Mouse (Mus musculus) heart, embryonic 12.5 days (tissue): ENCODE results near the gene Creb3l4. TPM values are rescaled to one million over a fixed set of nuclear protein-coding genes. Genes with fewer than 3 reads are reported as not detected.
"Not testable (repeated sequence)": the region's sequence is repeated elsewhere in the genome, so short reads cannot be mapped to it uniquely, and the experiment has no call there.

ENCODE experiments used
- ATAC-seq: fragments of 200-750 bp; cut with Nextera tagmentation; 2 replicates; pipeline ENCODE4 v1.8.0; 2017; ENCODE audit warnings: moderate TSS enrichment, moderate library complexity; ENCODE audit not compliant: insufficient number of reproducible peaks, low FRiP score
- H3K27ac ChIP-seq: fragments of 300-500 bp; sonication (generic); 2 replicates; pipeline ENCODE4 v1.5.1; 2016; ENCODE audit warnings: mild to moderate bottlenecking, moderate library complexity; ENCODE audit not compliant: poor library complexity, severe bottlenecking
- H3K27me3 ChIP-seq: fragments of 300-500 bp; sonication (generic); replicated peaks from 2 replicates; pipeline ENCODE4 v1.6.1; 2016; ENCODE audit warnings: mild to moderate bottlenecking, moderate library complexity
- H3K36me3 ChIP-seq: fragments of 300-500 bp; sonication (generic); 2 replicates; pipeline ENCODE4 v1.6.1; 2016; ENCODE audit warnings: mild to moderate bottlenecking, moderate library complexity
- H3K4me1 ChIP-seq: fragments of 300-500 bp; sonication (generic); replicated peaks from 2 replicates; pipeline ENCODE4 v1.6.1; 2016; ENCODE audit warnings: mild to moderate bottlenecking
- H3K4me2 ChIP-seq: fragments of 300-500 bp; sonication (generic); 2 replicates; pipeline ENCODE4 v1.6.1; 2016; ENCODE audit warnings: mild to moderate bottlenecking, moderate library complexity
- H3K4me3 ChIP-seq: fragments of 300-500 bp; sonication (generic); 2 replicates; pipeline ENCODE4 v1.5.1; 2016; ENCODE audit warnings: mild to moderate bottlenecking
- H3K9ac ChIP-seq: fragments of 300-500 bp; sonication (generic); 2 replicates; pipeline ENCODE4 v1.6.1; 2016; ENCODE audit warnings: mild to moderate bottlenecking, moderate library complexity
- H3K9me3 ChIP-seq: fragments of 300-500 bp; sonication (generic); replicated peaks from 2 replicates; pipeline ENCODE4 v1.6.1; 2016; ENCODE audit warnings: mild to moderate bottlenecking, moderate library complexity
- WGBS: fragments of 180-500 bp; shearing (Covaris S2); methylation state at CpG from one replicate; pipeline ENCODE4 v1.1.7; 2016; 5-methylcytosine and 5-hydroxymethylcytosine counted together
- polyA plus RNA-seq: library from polyadenylated mRNA; unstranded; fragments of >200 nt; fragmentation: Nextera tagmentation; extraction: Ambion mirVana; gene quantifications from 2 replicates; pipeline ENCODE4 v1.2.1, GENCODE M21; 2016

Gene Creb3l4
- polyA plus RNA-seq = 2.3 TPM in 2 replicates

DNA sequence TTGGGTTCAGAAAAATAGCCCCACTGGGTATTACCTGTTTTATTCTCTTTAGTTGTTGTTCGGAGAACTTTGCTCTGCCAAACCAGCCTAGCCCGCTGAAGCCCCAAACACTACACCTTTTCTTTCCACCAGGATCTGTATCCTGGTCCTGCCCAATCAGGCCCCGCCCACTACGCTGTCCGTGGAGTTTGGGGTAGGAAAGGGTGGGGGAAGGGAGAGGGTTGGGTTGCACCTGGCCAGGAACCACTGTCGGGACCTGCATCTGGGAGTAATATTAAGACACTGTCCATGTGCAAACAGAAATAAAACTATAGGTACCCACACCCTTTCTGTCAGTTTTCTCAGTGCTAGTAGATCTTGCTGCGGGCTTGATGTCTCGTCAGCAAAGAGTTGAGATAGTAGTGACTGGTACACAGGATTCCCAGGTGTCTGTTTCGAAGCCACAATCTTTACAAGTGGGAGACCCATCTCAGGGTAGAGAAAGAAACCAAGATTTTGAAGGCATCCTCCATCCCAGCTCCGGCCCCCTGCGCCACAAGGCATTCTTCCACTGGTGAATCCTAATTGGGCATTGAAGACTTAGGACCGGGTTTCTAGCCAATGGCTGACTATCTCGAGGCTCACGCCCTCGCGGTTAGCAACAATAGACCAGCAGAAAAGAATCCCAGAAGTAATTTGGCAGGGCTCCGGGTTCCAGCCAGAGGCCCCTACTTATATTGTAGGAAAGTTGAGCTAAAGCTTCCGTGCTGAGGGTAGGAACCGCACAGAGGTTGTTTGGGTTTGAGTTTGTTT, at the start of gene Creb3l4:
Creb3l4 (minus strand) TSS at position 529 of the 792 bp plus-strand sequence.
- Histone ChIP-seq H3K4me3 (peak within 1 kb of the TSS; percentile 48), H3K9me3 (no peaks in the 10 kb centered on the region), H3K9ac (peak within 1 kb of the TSS; percentile 57; the same call in 1 of the 2 replicates), H3K36me3 (no peaks in the 10 kb centered on the region), H3K4me2 (peak within 1 kb of the TSS; percentile 83), H3K27ac (no peak within 1 kb of the TSS), H3K4me1 (peaks cover 16% of the 10 kb centered on the region), H3K27me3 (no peaks in the 10 kb centered on the region)
- peak; percentile 36; the same call in 1 of the 2 replicates for ATAC-seq
- WGBS = 5% methylated on average over 19 of the region's 19 CpGs

DNA sequence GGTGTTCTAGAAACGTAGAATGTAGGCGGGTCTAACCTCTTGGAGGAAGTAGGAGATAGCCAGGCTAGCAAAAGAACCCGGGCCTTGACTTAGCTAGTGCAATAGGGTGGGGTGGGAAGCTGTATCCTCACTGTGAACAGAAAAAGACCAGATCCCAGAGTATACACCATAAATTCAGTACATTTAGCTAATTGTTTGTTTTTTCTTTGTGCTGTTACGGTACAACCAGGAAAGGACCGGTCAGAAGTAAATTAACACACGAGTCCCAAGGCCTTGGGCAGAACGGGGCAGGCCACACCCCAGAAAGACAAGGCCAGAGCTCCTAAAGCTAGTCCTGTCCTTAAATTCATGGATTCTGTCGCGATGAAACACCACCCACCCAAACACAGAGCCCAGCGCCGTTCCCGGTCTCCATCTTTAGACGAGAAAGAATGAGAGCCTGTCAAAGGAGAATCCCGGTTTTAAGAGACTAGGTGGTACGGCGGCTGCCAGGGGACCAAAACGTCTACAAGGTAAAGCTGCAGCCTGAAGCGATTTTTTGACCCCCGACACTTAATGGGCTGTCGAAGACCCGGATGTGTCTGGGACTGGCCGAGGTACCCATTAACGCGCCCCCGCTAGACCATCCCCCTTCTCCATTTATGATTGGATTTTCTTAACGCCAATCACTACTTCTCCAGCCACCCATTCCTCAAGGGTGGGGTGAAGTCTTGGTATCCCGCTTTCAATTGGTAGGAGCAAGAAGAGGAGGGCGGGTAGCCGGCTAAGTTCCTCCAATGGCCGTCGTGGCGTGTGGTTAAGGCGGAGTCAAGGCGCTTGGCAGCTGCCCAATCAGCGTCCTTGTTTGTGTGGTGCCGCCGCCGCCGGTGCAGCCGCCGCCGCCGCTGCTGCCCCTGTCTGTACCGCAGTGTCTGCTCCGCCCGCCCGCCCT, 49.3 kb upstream of the Creb3l4 start, which contains the start of gene Gatad2b:
Gatad2b (plus strand) TSS at position 834 of the 931 bp plus-strand sequence.
- Histone ChIP-seq H3K9me3 (no peaks in the 10 kb centered on the region), H3K9ac (peak within 1 kb of the TSS; percentile 85), H3K27ac (peak within 1 kb of the TSS; percentile 94), H3K4me2 (peak within 1 kb of the TSS; percentile 82), H3K36me3 (no peaks in the 10 kb centered on the region), H3K4me1 (peaks cover 24% of the 10 kb centered on the region), H3K4me3 (peak within 1 kb of the TSS; percentile 71), H3K27me3 (no peaks in the 10 kb centered on the region)
- ATAC-seq = peak; percentile 98
- under 1% methylated on average over 44 of the region's 47 CpGs for WGBS

DNA sequence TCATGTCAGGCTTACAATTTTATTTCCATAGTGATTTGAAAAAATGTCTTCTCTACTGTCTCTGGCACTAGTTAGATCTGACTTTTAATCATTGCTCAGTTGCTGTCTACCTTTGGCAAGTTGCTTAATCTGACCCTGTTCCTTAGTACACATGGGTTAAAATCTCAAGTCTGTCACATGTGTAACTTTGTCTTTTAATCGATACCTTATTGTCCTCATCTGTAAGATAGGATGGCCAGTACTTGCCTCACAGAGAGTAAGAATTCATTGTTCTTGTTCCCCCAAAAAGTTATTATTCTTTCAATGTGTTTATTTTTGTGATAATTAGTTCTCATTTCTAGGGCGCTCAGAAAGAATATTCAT, 48.7 kb upstream of the Creb3l4 start:
- Histone ChIP-seq H3K4me1 (peaks cover 23% of the 10 kb centered on the region), H3K36me3 (no peaks in the 10 kb centered on the region), H3K27ac (peak overlapping the region; percentile 94), H3K9me3 (no peaks in the 10 kb centered on the region), H3K4me2 (peak overlapping the region; percentile 79), H3K4me3 (peak overlapping the region; percentile 71), H3K9ac (peak overlapping the region; percentile 85), H3K27me3 (no peaks in the 10 kb centered on the region)
- ATAC-seq = no peak
- WGBS = 42% methylated on average over 2 of the region's 2 CpGs

DNA sequence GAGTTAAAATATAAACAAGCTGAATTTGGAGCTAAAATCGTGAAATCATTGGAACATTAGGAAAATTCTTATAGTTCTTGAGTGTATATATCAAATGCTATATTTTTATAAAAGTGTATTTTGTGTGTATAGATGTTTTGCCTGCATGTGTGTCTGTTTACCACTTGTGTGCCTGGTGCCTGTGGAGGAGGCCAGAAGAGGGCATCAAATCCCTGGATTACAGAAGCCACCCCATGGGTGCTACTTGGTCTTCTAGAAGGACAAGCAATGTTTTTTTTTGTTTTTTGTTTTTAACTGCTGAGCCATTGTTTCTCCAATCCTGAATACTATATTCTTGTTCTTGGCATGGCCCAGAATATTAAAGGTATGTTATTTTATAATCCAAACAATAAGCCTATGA, 47.3 kb upstream of the Creb3l4 start:
- Histone ChIP-seq H3K4me3 (no peak overlapping the region), H3K4me2 (no peak overlapping the region), H3K27me3 (no peaks in the 10 kb centered on the region), H3K36me3 (no peaks in the 10 kb centered on the region), H3K27ac (no peak overlapping the region), H3K9me3 (no peaks in the 10 kb centered on the region), H3K9ac (no peak overlapping the region), H3K4me1 (peaks cover 16% of the 10 kb centered on the region)
- WGBS = 82% methylated on average over 1 of the region's 1 CpGs
- ATAC-seq = no peak

DNA sequence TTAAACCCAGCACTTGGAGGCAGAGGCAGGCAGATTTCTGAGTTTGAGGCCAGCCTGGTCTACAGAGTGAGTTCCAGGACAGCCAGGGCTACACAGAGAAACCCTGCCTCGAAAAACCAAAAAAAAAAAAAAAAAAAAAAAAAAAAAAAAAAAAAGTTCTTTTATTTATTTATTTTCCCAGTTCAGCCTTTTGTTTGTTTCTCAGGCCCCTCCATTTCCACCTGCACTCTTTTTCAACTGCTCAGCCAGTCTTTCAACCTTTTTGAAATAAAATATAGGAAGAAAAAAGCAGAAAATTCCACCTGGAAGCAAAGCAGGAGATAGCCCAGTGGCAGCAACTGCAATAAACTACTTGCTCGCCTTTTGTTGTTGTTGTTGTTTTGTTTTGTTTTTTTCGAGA, 46.1 kb upstream of the Creb3l4 start:
- not testable (repeated sequence) for H3K36me3 ChIP-seq, H3K4me1 ChIP-seq, H3K4me3 ChIP-seq, H3K4me2 ChIP-seq, H3K9ac ChIP-seq, ATAC-seq, H3K27me3 ChIP-seq, H3K27ac ChIP-seq, H3K9me3 ChIP-seq
- WGBS = 63% methylated on average over 2 of the region's 3 CpGs

DNA sequence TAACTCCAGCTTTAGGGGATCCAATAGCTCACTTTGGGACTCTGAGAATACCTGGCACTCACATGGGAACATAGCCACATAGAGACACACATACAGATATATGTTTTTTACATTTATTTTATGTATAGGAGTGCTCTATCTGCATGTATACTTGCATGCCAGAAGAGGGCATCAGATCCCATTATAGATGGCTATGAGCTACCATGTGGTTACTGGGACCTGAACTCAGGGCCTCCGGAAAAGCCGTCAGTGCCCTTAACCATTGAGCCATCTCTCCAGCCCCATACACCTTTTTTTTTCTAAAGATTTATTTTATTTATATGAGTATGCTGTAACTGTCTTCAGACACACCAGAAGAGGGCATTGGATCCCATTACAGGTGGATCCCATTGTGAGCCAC, 40.8 kb upstream of the Creb3l4 start:
- Histone ChIP-seq H3K27ac (no peak overlapping the region), H3K27me3 (no peaks in the 10 kb centered on the region), H3K9me3 (no peaks in the 10 kb centered on the region), H3K4me3 (no peak overlapping the region), H3K9ac (no peak overlapping the region), H3K4me1 (no peaks in the 10 kb centered on the region), H3K4me2 (no peak overlapping the region), H3K36me3 (peaks cover 22% of the 10 kb centered on the region)
- 91% methylated on average over 2 of the region's 2 CpGs for WGBS
- no peak for ATAC-seq

DNA sequence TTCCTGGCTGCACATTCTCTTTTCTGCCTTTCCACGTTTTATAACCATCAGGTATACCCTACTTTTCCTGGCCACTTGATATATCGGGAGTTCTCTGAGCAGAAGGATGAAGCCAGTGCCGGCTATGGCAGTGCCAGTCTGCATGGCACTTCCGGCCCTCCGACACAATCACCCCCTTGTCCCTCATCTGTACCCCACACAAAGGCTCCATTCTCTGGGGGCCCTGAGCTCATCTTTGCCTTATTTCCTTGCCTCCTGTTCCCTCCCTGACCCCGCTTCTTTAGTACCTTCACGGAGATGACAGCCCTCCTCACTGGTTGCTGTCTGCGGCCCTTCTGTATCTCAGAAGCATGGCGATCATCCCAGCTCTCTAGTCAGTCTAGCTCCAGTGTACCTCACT, 37.4 kb upstream of the Creb3l4 start:
- H3K4me1 ChIP-seq = peaks cover 9% of the 10 kb centered on the region
- no peak overlapping the region for H3K4me3 ChIP-seq
- ATAC-seq = no peak
- 82% methylated on average over 9 of the region's 9 CpGs for WGBS
- H3K4me2 ChIP-seq = no peak overlapping the region
- H3K36me3 ChIP-seq = peaks cover 56% of the 10 kb centered on the region
- H3K27ac ChIP-seq = no peak overlapping the region
- H3K9me3 ChIP-seq = no peaks in the 10 kb centered on the region
- no peaks in the 10 kb centered on the region for H3K27me3 ChIP-seq
- H3K9ac ChIP-seq = no peak overlapping the region

DNA sequence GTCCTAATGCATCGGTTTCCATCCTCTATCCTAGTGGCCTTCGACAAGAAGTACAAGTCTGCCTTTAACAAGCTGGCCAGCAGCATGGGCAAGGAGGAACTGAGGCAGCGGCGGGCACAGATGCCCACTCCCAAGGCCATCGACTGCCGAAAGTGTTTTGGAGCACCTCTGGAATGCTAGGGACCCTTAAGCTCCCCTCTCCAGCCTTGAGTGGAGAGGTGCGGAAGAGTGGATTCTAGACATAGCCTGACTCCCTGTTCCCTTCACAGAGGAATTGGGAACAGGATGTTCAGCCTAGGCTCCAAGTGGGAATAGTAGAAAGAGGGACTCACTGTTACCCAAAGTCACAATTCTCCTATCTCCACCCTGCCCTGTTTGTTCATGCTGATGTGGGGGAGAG, 36.4 kb upstream of the Creb3l4 start:
- Histone ChIP-seq H3K36me3 (peaks cover 64% of the 10 kb centered on the region), H3K27ac (no peak overlapping the region), H3K4me1 (peaks cover 9% of the 10 kb centered on the region), H3K4me2 (no peak overlapping the region), H3K9ac (no peak overlapping the region), H3K4me3 (no peak overlapping the region), H3K9me3 (no peaks in the 10 kb centered on the region), H3K27me3 (no peaks in the 10 kb centered on the region)
- no peak for ATAC-seq
- 90% methylated on average over 7 of the region's 7 CpGs for WGBS

DNA sequence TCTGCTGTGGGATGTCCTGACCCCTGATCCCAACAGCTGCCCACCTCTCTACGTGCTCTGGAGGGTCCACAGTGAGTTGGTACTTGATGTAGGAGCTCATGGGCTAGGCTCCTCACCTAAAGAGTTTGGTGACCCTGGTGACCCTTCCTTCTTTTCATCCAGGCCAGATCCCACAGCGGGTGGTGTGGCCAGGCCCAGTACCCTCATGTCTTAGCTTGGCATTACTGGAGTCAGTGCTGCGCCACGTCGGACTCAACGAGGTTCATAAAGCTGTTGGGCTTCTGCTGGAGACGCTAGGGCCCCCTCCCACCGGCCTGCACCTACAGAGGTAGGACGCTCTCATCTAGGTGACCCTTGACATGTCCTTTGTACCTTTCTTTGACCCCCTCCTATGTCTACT, 35.9 kb upstream of the Creb3l4 start:
- H3K4me3 ChIP-seq = no peak overlapping the region
- H3K27ac ChIP-seq = no peak overlapping the region
- H3K36me3 ChIP-seq = peaks cover 67% of the 10 kb centered on the region
- H3K27me3 ChIP-seq = no peaks in the 10 kb centered on the region
- WGBS = 86% methylated on average over 9 of the region's 9 CpGs
- no peak overlapping the region for H3K9ac ChIP-seq
- no peaks in the 10 kb centered on the region for H3K9me3 ChIP-seq
- H3K4me1 ChIP-seq = peaks cover 9% of the 10 kb centered on the region
- ATAC-seq = no peak
- H3K4me2 ChIP-seq = no peak overlapping the region

DNA sequence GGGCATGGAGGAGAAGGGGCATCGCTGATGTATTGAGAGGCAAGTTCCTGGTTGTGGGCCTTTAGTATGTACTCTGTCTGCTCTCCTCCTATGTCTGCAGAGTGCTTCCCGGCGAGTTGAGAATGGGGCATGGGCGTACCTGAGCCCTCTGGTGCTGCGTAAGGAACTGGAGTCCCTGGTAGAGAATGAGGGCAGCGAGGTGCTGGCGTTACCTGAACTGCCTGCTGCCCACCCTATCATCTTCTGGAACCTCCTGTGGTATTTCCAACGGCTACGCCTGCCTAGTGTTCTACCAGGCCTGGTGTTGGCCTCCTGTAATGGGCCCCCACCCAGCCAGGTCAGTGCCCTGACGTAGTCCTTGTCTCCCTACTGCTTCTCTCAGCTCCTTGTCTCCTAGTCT, 34.9 kb upstream of the Creb3l4 start:
- Histone ChIP-seq H3K4me3 (no peak overlapping the region), H3K36me3 (peaks cover 77% of the 10 kb centered on the region), H3K9ac (no peak overlapping the region), H3K9me3 (no peaks in the 10 kb centered on the region), H3K4me1 (peaks cover 9% of the 10 kb centered on the region), H3K4me2 (no peak overlapping the region), H3K27ac (no peak overlapping the region), H3K27me3 (no peaks in the 10 kb centered on the region)
- ATAC-seq = no peak
- WGBS = 91% methylated on average over 10 of the region's 10 CpGs

DNA sequence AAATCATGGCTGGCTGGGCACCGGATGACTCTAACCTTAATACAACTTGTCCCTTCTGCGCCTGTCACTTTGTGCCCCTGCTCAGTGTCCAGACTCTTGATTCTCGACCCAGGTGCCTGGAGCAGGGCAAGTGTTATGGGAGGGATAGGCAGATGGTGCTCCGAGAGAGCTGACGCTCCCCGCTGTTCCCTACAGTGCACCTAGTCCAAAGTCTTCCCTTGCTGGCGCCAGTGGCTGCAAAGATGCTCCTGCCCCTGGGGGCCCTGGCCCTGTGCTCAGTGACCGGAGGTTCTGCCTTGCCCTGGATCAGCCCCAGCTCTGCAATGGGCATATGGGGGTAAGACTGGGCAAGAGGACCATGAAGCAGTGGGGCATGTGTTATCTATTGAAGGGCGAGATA, 34.5 kb upstream of the Creb3l4 start:
- no peaks in the 10 kb centered on the region for H3K27me3 ChIP-seq
- ATAC-seq = no peak
- H3K9ac ChIP-seq = no peak overlapping the region
- peaks cover 9% of the 10 kb centered on the region for H3K4me1 ChIP-seq
- WGBS = 86% methylated on average over 9 of the region's 9 CpGs
- H3K4me3 ChIP-seq = no peak overlapping the region
- no peak overlapping the region for H3K4me2 ChIP-seq
- no peaks in the 10 kb centered on the region for H3K9me3 ChIP-seq
- no peak overlapping the region for H3K27ac ChIP-seq
- H3K36me3 ChIP-seq = peaks cover 81% of the 10 kb centered on the region
